Mouse (Mus musculus): Measurements from ENCODE around the gene Scarf2. TPM values are rescaled to one million over a fixed set of nuclear protein-coding genes. Genes with fewer than 3 reads are reported as not detected.

Gene Scarf2
- total RNA-seq, 1 experiment from 2014 or later: not detected

Other genes starting within 250 kb of the Scarf2 start
- 0.05 TPM in 1 of 2 replicates, not detected in the other for gene Lrrc74b, start 236.0 kb upstream of the Scarf2 start, total RNA-seq (2017)
- 0.05 TPM in 1 of 2 replicates, not detected in the other for gene P2rx6, start 235.4 kb upstream of the Scarf2 start, total RNA-seq (2017)
- gene Slc7a4, start 214.1 kb upstream of the Scarf2 start, total RNA-seq (2017): 7.1 and 10.2 TPM in 2 replicates
- 31.2 and 34.8 TPM in 2 replicates for gene Smpd4, start 177.9 kb upstream of the Scarf2 start, total RNA-seq (2017)
- gene Ccdc74a, start 150.8 kb upstream of the Scarf2 start, total RNA-seq (2017): 2.2 and 4.4 TPM in 2 replicates
- gene Med15, start 64.4 kb upstream of the Scarf2 start, total RNA-seq (2017): 21.4 and 30.8 TPM in 2 replicates
- 27.0 and 33.2 TPM in 2 replicates for gene Klhl22, start 37.7 kb upstream of the Scarf2 start, total RNA-seq (2017)
- gene B830017H08Rik, start 35.8 kb downstream of the Scarf2 start, total RNA-seq (2017): not detected in 2 replicates
- 5.4 TPM in 1 of 2 replicates, not detected in the other for gene Car15, start 41.1 kb downstream of the Scarf2 start, total RNA-seq (2017)
- gene Gm20518, start 94.4 kb downstream of the Scarf2 start, total RNA-seq (2017): 1.1 TPM in 1 of 2 replicates, not detected in the other
- not detected in 2 replicates for gene Tssk1, start 96.9 kb downstream of the Scarf2 start, total RNA-seq (2017)
- 29.4 and 43.8 TPM in 2 replicates for gene Dgcr2, start 101.3 kb downstream of the Scarf2 start, total RNA-seq (2017)
- gene Tssk2, start 101.4 kb downstream of the Scarf2 start, total RNA-seq (2017): not detected in 2 replicates
- gene Ess2, start 114.1 kb downstream of the Scarf2 start, total RNA-seq (2017): 14.4 and 37.0 TPM in 2 replicates
- not detected in 2 replicates for gene Gsc2, start 117.8 kb downstream of the Scarf2 start, total RNA-seq (2017)
- gene Slc25a1, start 130.9 kb downstream of the Scarf2 start, total RNA-seq (2017): 58.6 and 63.7 TPM in 2 replicates
- not detected in 2 replicates for gene Vpreb2, start 183.1 kb downstream of the Scarf2 start, total RNA-seq (2017)

All from common myeloid progenitor, adult 5-6 weeks (primary cell).